Mouse (Mus musculus) granulocyte monocyte progenitor cell, adult 5-6 weeks (primary cell): ENCODE measurements at regions not wholly inside any gene's neighbourhood (a gene's known extent, or its start where the extent isn't known, plus 50 kb on each side); places are given as distances from the start of the nearest gene placed in this dataset.

Experiments
- ATAC-seq: replicated peaks from 2 replicates; pipeline ENCODE4 v1.8.0; 2016; ENCODE audit warnings: mild to moderate bottlenecking, moderate TSS enrichment, inconsistent platforms; ENCODE audit not compliant: poor library complexity, severe bottlenecking

DNA sequence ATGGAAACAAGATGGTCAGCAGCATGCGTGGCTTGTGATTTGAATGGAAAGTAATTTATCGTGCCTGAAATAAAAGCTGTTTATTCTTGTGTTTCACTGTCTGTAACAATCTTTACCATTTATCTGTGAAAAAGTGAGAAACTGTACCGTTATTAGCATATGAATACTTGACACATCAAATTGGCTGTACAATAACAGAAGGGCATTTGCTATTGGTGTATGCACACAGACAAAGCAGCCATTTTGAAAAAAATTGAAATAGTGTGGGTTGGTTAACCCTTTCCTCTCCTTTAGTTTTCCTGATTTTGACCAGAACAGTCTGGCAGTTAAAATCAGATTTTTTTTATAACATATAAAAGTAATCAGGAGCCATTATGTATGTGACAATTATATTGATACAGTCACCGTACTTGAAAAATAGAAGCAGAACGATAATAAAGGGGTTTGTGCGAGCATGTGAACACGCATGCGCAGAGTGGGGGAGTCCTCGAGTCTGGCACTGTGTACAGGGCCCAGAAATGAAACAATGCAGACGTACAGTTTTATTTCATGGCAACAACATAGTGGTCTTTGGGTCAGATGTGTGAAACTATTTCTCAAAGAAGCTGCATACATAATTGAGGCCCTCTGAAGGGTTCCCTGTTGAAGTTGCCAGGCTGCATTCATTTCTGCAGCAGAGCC, 237.3 kb upstream of the Tmem161b start:
- no peak for ATAC-seq

DNA sequence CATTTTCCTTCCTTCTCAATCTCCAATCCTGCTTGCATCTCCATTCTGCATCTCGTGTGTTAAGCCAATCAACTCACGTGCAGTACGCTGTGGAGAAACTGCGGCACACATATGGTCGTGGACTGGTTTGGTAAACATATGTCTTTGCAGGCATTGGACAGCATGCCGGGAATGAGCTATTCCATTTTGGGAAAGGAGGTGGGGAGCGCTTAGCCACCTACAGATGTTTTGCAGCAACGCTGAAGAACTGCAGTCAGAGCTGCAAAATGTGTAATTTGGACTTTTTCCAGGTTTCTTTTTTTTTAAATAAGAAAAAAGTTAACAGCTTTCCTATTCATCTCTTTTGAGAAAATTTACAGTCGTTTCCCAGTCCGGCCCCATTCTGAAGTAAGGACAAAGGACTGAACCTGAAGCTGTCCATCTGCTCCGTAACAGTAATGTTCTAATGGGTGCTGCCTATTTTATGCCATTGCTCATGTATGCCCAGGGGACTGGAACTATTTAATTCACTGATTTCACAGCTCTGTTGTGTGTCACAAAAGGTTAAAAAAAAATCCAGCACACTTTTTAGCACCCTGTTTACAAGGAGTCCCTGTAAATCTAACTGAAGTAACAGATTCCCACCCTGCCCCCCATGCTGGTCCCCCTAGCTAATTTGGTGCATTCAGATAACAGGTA, 234.2 kb upstream of the Tmem161b start:
- ATAC-seq = no peak

DNA sequence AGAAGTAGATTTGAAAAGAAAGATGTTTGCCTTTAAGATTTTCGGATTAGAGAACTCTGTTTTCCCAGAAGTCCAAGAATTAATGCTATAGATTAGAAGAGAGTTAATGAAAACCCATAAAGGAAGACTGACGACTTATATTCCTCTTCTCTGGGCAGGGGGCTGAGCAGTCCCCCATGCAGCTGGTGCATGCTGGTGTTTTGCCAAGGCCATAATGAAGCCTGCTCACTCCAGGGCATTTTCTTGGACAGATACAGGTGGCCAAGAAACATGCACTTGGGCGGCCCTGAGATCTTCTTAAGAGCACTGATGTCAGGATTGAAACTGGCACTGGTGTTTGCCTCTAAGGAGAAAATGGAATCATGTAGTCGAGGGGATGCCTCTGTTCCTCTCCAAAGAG, 233.6 kb upstream of the Tmem161b start:
- ATAC-seq = no peak

DNA sequence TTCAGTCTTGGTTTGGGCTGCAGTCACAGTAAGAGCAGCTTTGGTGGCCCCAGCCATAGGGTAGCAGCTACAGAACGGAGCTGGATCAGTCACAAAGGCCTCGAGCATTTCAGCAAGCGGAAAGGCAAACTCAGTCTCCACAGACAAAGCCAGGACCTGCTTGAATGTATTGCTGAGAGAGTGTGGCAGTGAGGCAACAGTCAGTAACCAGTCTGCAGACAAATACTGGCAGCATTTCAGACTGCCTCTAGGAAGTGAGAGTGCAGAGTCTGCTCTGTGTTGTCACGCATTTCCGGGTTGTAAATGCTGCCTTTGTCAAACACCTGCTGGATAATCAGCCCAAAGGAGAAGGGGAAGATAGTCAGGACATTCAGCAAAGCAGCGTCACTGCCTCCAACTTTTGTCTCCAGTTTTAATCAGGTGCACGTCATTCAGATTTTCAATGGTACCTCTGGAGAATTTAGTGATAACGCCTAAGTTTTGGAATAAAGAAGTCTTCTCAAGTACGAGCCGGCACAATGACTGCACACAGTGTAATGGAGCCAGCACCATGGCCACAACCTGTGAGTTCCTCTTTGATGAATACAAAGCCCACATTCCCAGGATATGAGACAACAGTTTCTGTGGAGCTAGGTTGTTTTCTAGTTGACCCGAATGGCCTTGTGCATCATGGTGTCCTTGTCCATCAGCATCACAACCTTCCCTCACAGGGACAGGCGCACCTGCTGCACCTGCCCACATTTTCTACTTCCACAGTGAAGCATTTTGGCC, 224.3 kb upstream of the Tmem161b start:
- no peak for ATAC-seq

DNA sequence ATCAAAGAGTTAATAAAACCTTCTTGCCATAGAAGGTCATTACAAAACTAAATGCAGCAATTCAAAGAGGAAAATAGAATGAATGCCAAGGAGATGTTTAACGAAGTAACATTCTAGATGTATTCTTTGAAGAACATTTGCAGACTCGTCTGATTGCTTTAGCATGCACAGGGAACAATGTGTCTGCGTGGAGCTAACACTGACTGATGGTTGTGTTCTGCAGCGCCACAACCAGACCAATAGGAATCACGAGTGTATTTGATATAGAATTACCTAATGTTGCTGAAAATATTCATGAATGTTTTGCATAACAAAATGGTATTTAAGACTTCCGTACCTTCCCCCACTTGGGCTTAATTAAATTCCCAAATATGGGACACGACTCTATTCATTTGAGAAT, 200.3 kb upstream of the Tmem161b start:
- ATAC-seq = no peak

DNA sequence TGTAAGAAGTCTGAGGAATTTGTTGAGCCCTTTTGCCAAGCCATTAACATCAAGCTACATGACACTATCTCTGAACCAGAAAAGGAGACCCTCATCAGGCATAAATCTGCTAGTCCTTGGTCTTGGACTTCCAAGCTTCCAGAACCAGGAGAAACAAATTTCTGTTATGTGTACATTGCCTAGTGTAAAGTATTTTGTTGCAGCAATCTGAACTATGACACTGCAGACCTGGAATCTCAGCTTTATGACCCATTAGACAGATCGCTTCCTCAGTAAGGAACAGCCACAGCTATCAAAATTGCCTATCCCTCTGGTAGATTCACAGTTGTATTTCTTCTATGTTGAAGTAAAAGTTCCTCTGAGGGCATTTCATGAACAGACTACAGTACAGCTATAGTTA, 199.1 kb upstream of the Tmem161b start:
- ATAC-seq = no peak

DNA sequence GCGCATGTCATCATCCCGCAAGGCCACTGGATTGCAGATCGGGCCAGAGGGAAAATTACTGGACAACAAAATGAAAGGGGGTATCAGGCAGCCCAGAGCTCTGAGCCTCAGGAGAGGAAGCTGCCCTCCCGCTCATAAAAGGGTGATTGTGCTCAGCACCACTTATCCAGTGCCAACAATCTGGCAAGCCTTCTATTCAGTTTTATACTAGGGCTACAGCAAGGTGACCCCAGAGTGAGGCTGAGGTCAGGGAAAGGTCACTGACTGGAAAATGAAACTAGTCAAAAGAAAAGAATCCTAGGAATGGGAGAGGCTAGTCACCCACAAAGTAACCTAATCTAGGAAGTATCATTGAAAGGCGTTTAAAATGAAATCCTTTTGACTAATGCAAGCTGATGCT, 198.5 kb upstream of the Tmem161b start:
- no peak for ATAC-seq

DNA sequence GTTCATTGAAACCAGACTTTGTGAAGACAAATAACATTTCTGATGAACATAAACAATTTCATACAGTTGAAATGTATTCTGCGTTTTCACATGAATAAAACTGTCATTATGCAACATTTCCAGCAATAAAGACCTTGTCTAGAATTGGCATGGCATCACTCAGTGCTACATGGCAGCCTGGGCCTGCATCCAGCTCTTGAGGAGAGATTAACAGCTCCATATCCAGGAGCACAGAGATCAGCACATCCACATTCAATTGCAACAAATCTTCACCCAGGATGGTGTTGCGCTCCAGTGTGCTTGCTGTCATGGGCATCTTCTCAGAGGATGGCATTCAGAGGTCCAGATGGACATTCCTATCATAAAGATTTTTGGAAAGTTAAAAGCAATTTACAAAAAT, 196.7 kb upstream of the Tmem161b start:
- no peak for ATAC-seq

DNA sequence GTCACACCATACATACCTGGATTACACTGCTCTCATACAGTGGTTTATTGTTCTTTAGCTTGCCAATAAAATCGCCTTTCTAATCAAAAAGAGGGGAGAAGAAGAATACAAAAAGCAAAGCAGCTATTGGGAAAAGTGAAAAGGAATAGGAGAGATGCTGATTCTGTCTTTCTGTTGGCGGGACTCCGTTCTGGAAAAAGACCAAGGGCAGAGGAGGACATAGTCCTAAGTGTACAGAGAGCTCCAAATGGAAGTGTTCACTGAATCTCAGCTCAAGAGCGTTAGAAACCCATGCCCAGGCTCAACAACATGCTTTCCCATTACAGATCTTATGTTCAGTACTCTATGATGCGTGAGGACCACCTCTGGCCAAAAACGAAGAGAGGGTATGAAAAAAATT, 174.4 kb upstream of the Tmem161b start:
- no peak for ATAC-seq

DNA sequence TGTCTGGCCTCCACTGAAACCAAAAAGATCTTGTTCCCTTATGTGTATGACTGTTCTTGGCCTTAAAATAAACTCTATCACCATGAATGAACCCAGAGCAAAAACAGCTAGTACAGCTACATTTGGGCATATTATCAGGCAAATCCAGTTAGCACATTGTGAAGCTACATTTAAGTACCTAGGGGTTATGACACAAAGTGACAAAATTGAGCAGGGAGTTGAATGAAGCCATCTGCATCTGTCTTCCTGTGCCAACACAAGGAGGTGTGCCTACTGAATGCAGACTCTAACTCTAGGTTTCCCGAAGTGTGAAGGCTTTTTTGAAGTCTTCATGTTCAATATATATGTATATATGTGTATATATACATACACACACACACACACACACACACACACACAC, 169.9 kb upstream of the Tmem161b start:
- ATAC-seq = no peak

DNA sequence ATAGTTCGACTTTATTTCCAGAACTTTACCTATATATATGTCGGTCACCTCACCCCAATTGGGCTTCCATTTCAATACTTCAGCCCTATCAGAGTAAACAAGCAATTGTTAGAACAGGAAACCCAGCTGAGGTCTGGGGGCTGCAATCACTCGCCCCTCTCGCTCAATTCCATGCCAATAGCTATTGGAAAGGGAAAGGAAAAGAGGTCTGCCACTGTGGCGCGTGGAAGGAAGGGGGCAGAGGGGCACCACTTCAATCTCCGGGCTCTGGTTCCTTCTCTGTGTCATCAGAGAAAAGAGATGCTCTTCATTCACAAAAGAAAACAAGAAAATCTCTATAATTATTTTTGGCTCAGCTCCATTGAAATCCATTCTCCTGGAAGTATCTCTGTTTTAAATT, 167.1 kb upstream of the Tmem161b start:
- no peak for ATAC-seq

DNA sequence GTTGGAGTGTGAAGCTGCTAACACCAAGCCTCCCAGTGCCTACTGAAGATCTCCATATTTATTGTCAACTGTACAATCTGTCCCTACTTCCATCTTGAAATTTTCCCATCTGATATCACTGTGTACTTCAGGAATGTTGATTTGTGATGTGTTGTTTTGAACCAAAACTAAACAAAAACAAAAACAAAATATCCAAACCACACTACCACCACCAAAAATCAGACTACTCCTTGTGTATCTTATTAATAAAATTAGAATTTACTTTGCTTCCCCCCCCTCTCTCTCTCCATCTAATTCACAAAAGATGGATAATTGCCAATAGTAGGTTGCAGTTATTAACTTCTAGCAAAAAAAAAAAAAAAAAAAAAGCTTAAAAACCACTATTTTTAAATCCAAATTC, 166.5 kb upstream of the Tmem161b start:
- ATAC-seq = no peak

DNA sequence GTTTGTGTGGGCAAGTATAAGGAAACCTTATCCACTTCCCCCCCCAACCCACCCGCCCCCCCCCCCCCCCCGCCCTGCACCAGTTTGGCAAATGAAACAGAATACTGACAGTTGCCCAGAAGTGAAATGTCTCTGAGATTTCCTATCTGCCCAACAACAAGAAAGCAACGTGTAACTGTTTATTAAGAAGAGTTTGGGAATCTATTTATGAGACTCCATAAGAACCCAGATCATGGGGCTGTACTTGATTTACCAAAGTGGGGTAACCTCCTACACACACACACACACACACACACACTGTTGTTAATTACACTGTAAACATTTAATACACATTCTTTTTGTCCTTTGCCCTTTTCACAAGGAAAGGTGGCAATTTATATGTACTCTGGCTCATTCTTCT, 165.6 kb upstream of the Tmem161b start:
- no peak for ATAC-seq

DNA sequence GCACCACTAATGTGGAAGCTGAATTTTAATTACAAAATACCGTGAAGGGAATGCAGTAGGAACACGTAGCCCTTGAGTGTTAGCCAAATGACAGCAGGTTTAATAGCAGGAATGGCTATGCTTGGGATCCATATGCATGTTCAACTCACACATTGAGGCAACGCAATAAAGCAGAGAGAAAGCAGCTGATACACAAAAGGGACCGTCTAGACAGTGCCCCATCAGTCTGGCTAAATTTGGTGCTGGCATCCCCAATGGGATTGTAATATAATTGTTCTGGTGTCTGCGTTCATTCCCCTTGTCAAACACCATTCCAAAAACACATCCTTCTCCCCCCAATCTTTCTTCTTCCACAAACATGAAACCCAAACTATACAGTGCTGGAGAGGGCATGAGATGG, 165.1 kb upstream of the Tmem161b start:
- ATAC-seq = no peak

DNA sequence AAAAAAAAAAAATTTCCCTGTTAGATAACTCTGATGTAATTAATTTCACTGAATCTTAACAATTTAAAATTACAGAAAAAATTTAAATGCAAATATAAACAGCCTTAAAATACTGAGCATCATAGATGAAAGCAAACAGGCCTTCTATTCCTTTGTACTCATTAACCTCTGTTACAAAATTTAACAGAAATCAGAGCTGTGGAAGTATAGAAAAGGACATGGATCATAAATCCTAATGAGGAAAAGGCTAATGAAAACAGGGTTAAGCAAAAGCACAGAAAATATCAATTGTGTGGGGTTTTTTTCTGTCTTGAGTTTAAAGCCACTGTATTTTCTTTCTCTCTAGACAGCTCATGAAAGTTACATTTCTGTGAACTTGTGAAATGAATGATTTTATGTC, 164.6 kb upstream of the Tmem161b start:
- no peak for ATAC-seq

DNA sequence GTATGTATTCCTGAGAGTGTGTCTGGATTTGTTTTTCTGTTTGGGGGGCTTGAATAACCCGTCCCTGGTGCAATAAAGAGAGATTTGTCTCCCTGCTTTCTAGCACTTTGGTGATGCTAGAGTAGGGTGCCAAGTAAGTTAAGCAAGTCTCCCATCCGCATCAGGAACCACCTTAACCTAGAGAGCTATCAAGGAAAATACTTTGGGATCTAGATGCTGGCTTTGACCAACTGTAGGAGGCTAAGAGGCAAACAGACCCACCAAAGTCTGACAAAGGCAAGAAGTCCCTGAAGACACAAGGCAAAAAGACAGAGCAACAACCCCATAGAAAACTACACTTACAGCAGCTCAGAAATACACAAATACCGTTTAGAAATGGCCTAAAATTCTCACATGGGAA, 163.8 kb upstream of the Tmem161b start:
- ATAC-seq = no peak

DNA sequence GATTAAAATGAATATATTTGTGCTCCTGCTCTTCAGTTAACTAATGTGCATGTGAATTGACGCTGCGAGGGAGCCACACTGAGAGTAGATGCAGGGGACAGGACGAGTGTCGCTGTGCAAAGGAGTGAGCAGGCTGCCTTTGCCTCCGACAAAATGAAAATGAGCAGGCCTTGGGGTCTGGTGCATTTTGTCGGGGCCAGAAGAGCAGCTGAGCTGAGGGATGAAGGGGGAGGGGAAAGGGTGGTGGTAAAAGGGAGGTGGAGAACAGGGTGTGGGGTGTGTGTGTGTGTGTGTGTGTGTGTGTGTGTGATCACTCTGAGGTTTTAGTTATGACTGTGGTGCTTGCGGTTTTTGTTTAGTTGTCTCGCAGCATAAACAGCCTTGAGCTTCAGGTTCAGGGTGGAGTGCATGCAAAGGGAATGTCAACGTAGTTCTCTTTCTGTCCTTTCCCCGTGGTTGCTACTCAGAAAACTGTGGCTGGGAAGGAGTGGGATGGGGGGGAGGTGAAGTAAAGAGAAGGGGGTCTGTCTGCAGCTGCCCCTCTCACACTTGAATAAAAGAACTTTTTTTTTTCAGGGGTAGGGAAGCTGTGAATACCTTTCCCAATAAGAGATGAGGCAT, 163.0 kb upstream of the Tmem161b start:
- no peak for ATAC-seq

DNA sequence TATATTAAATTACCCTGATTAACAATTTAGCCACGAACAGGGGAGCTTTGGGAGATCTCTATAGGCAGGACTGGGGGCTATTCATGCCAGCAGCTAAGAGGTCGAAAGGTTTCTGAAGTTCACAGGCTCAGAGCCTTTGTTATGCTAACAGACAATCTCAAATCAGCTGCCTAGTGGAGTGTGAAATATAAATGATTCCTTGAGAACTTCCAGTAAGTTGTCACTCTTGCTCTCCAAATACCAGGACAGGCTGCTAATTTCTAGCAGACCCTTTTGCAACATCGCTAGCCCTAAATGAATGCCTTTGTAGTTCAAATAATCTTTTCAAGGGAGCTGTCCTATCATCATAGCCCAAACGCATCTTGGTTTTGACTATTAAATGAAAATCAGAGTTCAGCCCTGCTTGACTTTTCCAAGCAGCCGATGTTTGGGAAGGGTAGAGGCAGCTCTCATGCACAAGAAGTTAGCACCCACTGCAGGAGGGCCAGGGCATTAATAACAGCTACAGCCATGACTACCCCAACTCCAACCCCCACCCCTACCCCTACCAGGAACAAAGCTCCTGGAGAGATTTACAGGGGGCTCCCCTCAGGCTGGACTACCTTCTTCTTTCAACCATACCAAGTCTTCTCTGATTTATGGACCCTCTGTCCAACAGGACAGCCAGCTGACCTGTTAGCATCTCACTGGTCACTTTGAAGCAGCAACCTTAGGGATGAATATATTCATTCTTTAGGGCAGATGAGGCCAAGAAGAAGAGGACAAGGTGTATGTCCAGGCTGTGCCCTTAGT, 162.2 kb upstream of the Tmem161b start:
- no peak for ATAC-seq

DNA sequence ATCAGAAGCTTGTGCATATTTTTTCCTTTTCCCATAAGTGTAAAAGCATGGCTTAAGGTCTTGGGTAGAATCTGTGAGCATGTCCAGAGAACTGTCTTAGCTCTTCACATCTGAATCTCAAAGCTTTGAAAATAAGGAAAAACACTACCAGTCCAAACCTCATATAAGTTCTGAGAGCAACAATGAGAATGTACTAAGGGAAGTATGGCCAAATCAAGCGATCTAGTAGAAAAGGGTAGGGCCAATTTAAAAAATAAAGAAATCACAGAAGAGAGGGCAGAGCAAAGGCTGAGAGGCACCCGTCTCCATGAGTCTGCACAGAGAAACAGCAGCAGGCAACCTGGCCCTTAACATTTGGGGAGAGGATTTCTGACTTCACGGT, 161.7 kb upstream of the Tmem161b start:
- no peak for ATAC-seq

DNA sequence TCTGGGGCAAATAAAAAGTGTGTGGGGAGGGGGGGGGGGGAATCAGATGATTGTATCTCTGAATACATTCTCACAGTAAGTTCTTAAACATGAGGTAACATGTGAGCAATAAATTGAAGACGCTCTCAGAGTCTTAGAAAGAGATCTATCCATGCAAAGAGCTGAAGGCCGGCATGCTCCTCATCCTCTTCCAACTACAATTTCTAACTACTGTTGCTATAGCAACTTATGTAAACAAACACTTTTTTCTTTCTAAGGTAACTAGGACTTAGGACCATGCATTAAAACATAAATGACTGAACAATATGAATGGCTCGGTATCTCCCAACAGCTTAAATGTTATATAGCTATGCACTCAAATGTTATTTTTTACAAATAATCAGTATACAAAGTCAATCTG, 161.2 kb upstream of the Tmem161b start:
- ATAC-seq = no peak
